Mouse (Mus musculus) right cerebral cortex, postnatal 10 days (tissue): Measurements from ENCODE around the gene Grin3b.

Source experiments
- DNase-seq, 2 experiments: peaks; one replicate each; pipeline ENCODE4 v3.0.0; 2021; ENCODE audit warnings: low spot score in 2 of 2

Grin3b gene

GRCm38 (mm10) chr10:79970415-79971182 is at the start of gene Grin3b:
TSS of gene Grin3b (plus strand) at chr10:79970715.
- DNase-seq, result no peak

GRCm38 (mm10) chr10:79920958-79921535 is 49.5 kb upstream of the Grin3b start, which contains the start of gene R3hdm4:
TSS of gene R3hdm4 (minus strand) at chr10:79921208.
- no peak for DNase-seq

GRCm38 (mm10) chr10:79921572-79921971 is 48.9 kb upstream of the Grin3b start:
- DNase-seq, result no peak

GRCm38 (mm10) chr10:79924998-79925784 is 45.3 kb upstream of the Grin3b start:
- peak; percentile 91 to 94 for DNase-seq

- DNase-seq, result peak in 1 of 2 experiments; percentile 36
Observed at GRCm38 (mm10) chr10:79925785-79926490, 44.6 kb upstream of the Grin3b start.

- peak; percentile 90 to 91 for DNase-seq
Observed at GRCm38 (mm10) chr10:79926491-79927323, 43.8 kb upstream of the Grin3b start, which contains the start of gene Arid3a. TSS of gene Arid3a (plus strand) at chr10:79927043.

- peak in 1 of 2 experiments; percentile 69 for DNase-seq
Observed at GRCm38 (mm10) chr10:79927324-79928029, 43.0 kb upstream of the Grin3b start.

GRCm38 (mm10) chr10:79928030-79928694 is 42.4 kb upstream of the Grin3b start:
- no peak for DNase-seq

- DNase-seq, result no peak
Observed at GRCm38 (mm10) chr10:79928907-79929701, 41.4 kb upstream of the Grin3b start.

- DNase-seq, result no peak
Observed at GRCm38 (mm10) chr10:79929967-79930825, 40.3 kb upstream of the Grin3b start.

- DNase-seq, result no peak
Observed at GRCm38 (mm10) chr10:79930826-79931186, 39.7 kb upstream of the Grin3b start.

GRCm38 (mm10) chr10:79931797-79932196 is 38.7 kb upstream of the Grin3b start:
- no peak for DNase-seq

GRCm38 (mm10) chr10:79932736-79933135 is 37.8 kb upstream of the Grin3b start:
- DNase-seq, result peak; percentile 78 to 83

GRCm38 (mm10) chr10:79933145-79933679 is 37.3 kb upstream of the Grin3b start:
- DNase-seq, result no peak

GRCm38 (mm10) chr10:79933861-79934260 is 36.7 kb upstream of the Grin3b start:
- DNase-seq, result no peak

- peak; percentile 87 to 90 for DNase-seq
Observed at GRCm38 (mm10) chr10:79934272-79934721, 36.2 kb upstream of the Grin3b start.

- DNase-seq, result peak in 1 of 2 experiments; percentile 42
Observed at GRCm38 (mm10) chr10:79934794-79935569, 35.5 kb upstream of the Grin3b start.
